Mouse (Mus musculus) heart, adult 18-20 months (tissue): ENCODE measurements around the gene Mvp. TPM values are rescaled to one million over a fixed set of nuclear protein-coding genes. Genes with fewer than 3 reads are reported as not detected.

Experiments used
- DNase-seq, 2 experiments: peaks; one replicate each; pipeline ENCODE4 v3.0.0; 2021 to 2022; ENCODE audit warnings: mixed read lengths in 1 of 2
- long read RNA-seq, 2 experiments: library from polyadenylated mRNA; stranded (forward); transcript quantifications; one replicate each; pipeline ENCODE4 v2.0.0; 2021
- total RNA-seq, 2 experiments: library from RNA; stranded (reverse); gene quantifications; 2 replicates each; pipeline ENCODE4 v1.2.3; 2021

Gene Mvp
- total RNA-seq: 10 to 100 TPM; 59.9 to 68.7 TPM
- long read RNA-seq, experiment 1, transcript Mvp-202 (15 exons, 2,837 nt): major isoform, 49 of 71 reads
- long read RNA-seq, experiment 1, partial matches to known transcripts: 22 of 71 reads
- long read RNA-seq, experiment 1, other reads (novel, unspliced or antisense): 0 of 71 reads
- long read RNA-seq, experiment 2, transcript Mvp-202 (15 exons, 2,837 nt): major isoform, 20 of 31 reads
- long read RNA-seq, experiment 2, partial matches to known transcripts: 10 of 31 reads
- long read RNA-seq, experiment 2, other reads (novel, unspliced or antisense): 1 of 31 reads

DNA sequence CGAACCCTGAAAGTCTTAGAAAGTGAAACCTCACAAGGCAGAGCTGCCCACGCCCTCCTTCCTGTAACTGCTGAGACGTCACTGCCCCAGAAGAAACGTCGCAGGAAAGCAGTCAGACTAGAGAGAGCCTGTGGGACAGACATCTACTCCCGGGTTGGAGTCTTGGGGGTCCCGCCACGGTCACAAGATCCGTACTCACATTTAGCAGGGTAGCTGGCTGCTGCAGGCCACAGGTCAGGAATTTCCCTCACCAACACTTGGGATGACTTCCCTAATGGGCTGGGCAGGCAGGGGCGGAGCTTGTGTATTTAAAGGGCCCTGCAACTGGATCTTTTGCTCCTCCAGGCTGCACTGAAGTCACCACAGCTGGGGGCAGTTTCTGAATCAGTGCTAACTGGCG lies at the start of gene Mvp:
Gene Mvp (minus strand): TSS at position 302 of the 400 bp plus-strand sequence.
- peak; percentile 89 to 91 for DNase-seq

DNA sequence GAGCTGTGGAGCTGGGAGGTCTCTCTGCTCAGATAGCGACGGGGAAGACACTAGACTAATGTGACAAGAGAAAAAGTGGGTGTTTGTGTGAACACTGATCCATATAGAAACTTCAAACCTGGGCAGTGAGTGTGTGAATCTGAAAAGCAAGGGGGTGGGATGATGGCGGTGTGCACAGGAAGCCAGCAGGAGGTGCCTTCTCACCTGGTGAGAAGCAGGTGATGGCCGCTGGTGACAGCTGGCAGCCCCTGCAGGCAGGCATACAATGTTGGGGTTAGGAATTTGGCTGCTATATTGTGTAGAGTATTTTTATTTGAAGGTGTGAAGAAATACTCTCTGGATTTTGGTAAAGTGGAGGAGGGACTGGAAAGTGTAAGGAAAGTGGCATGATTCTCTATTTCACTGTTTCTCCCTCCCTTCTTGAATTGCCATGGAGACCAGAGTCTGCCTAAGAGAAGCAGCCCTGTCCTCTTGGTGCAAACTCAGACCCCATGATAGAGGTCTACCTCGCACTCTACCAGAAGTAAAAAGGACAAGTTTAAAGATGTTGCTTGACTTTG lies 40.7 kb upstream of the Mvp start:
- no peak for DNase-seq

DNA sequence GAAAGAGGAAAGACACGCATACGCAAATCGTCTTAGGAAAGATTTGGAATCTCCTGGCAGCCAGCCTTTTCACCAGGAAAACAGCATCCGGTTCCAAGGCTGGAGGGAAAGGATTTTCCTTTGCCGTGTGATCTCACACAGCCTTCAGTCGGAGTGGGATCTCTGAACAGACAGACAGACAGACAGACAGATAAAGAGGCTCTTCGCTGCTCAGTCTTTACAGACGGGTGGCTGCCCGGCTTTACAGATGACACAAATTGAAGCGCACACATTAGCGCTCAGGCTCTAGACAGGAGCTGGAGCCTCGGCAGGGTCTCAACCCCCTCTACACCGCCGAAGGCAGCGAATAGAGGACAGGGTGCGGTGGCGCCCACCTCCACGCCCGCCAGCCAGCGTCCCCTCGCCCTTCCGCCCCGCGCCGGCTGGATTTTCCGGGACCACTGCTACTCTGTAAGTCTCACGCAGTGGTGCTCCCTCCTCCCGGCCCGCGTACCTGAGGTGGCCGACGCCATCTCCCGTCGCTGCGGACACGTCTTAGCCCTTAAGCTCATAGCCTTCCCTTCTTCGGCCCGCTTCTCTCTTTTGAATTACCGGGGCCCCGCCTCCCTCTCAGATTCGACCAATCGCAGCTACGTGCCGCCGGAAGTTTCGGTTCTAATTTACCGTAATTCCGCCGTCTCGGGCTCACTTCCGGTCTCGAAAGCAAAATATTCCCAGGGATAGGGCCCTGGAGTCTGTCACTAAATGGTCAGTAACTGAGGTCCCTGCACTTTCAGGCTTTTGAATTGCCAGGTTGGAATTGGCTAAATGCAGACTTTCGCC lies 27.6 kb upstream of the Mvp start, which contains the start of gene Kif22:
Gene Kif22 (minus strand): TSS at position 621 of the 822 bp plus-strand sequence.
- peak; percentile 92 to 97 for DNase-seq

- no peak for DNase-seq
These were observed 16.8 kb upstream of the Mvp start for GRCm38 (mm10) chr7:127031244-127031643.

DNA sequence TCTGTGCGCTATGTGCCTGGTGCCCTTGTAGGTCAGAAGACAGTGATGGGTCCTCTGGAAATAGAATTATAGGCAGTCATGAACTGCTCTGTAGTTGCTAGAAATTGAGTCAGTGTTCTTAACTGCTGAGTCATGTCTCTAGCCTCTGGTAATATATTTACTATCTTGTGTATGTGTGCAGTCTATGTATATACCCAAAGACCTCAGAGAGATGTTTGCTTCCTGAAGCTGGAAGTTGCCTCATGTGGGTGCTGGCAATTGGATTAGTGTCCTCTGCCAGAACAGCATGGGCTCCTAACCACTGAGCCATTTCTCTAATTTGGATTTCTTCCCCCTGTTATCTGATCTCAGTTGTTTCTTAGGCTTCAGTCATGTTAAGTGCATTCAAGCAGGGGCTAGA lies 15.8 kb upstream of the Mvp start:
- no peak for DNase-seq

GRCm38 (mm10) chr7:127027885-127028284 lies 13.5 kb upstream of the Mvp start:
- no peak for DNase-seq

DNA sequence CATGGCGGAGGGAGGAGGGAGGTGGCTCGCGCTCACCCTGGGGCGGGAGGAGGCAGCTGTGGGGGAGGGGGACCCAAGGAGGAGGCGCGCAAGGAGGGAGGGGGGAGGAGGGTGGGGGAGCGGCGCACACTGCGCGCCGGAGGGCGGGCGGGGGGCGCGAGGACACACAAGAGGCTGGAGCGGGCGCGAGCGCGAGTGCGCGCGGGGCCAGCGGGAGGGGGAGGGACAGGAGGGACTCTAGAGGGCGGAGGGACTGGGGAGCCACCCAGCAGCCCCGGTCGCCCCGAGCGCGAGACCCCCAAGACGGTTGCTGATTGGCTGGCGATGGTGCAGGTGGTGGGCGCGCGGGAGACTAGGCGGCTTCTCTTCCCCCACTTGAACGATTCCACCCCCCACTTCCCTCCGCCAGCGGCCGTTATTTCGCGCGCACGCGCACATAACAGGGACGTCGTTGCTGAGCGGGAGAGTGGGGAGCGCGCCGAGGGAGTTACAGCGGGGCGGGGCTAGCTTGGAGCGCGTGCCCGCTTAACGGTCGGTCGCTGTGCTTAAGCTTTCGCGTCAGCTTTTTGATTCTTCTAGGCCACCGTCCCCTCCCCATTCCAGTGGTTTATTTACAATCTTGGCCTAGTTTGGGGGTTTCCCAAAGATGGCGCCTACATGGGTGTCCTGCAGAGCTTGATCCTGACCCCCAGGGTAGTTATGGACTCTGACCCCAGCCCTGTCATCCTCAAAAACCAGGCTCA lies 12.7 kb upstream of the Mvp start, which contains the start of gene Maz:
Gene Maz (minus strand): TSS at position 54 of the 743 bp plus-strand sequence.
- DNase-seq: peak; percentile 100

- DNase-seq: no peak
These were observed 12.2 kb upstream of the Mvp start for GRCm38 (mm10) chr7:127026616-127026983.

DNA sequence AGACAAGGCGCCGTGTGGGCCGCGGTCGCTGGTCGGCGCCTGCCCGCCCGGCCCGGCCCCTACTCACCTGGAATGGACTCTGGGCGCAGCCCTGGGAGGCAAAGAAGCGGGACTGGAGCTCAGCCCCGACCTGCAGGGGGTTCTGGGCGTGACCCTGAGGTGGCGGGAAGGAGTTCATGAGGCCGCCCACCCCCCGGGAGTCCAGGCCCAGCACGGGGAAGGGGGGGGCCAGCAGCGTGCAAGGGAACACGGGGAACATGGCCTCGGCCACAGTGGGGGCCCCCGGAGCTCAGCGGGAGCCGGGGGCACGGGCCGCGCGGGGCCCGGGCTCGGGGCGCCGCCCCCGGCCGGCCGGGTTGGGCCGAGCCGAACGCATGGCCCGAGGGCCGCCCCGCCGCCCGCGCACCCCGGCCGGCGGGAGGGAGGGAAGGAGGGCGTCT lies 11.8 kb upstream of the Mvp start:
- DNase-seq: peak; percentile 74 to 75

DNA sequence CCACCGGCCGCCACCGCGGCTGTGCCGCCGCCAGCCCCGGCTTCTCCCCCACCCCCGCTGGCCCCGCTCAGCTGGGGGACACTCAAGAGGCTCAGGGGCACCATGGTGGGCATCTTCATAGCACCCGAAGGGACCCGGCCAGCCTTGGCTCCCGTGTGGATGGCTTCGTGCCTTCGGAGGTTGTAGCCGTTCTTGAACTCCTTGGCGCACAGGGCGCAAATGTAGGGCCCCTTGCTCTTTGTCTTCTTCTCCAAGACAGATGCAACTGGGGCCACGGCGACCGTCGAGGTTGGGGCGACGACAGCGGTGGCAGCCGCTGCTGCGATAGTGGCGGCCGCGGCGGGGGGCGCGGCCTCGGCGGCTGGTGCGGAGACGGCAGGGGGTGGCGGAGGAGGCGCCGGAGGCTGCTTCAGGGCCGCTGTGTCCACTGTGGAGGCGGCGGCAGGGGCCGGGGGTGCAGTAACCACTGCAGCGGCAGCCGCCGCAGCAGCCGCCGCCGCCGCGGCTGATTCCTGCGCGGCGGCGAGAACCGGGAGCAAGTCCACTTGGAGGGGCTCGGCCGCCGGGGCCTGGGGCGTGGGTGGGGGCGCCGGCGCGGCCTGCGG lies 11.2 kb upstream of the Mvp start:
- DNase-seq: peak in 1 of 2 experiments; percentile 67

GRCm38 (mm10) chr7:127024755-127025555 lies 10.5 kb upstream of the Mvp start:
- DNase-seq: peak; percentile 85 to 87

GRCm38 (mm10) chr7:127023896-127024690 lies 9.7 kb upstream of the Mvp start:
- DNase-seq: peak in 1 of 2 experiments; percentile 26

DNA sequence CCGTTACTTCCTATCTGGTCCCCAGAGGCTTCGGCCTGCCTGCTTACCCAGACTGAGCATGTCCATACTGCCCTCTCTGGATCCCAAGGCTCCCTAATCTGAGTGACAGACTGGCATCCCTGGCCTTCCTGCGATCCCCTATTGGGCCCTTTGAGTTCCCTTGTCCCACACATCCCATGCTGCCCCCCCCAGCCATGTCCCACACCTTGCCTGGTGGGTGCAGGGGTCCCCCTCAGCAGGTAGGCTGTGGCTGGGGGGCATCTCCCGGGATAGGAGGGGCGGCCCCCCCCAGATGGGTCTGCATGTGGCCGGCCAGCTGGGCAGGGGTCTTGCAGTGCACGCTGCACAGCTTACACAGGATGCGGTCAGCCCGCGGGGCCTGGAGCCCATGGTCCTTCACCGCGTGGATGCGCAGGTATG lies 8.9 kb upstream of the Mvp start:
- DNase-seq: peak in 1 of 2 experiments; percentile 20

DNA sequence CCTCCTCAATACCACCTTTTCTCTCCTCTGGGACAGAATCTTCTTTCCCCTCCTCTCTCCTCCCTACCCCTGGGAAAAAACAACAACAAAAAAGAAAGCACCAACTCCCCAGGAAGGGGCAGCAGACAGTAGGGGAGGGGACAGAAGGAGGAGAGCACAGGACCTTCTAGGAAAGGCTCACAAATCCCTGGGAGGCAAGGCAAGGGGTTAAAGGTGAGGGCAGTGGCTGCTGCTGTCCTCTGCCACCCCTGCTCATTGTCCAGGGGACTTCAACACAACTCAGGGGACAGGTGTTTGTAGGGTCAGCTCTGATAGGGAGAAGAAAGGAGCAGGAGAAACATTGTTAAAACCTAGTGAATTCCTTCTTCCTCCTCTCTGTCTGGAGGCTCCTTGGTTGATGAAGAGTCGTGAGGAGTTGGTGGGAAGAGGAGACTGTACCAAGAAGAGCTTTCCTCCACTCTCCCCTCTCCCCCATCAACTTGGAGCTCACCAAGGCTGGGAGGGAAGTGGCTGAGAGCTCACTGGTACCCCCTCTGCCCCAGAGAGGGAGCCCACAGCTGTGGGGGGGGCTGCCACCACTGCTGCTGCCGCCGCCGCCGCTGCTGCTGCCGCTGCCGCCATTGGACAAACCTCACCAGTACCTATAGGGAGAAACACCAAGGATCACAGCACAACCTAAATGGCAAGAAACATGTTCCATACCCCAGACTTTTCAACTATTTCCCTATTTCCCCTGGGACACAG lies 8.3 kb upstream of the Mvp start:
- DNase-seq: no peak

DNA sequence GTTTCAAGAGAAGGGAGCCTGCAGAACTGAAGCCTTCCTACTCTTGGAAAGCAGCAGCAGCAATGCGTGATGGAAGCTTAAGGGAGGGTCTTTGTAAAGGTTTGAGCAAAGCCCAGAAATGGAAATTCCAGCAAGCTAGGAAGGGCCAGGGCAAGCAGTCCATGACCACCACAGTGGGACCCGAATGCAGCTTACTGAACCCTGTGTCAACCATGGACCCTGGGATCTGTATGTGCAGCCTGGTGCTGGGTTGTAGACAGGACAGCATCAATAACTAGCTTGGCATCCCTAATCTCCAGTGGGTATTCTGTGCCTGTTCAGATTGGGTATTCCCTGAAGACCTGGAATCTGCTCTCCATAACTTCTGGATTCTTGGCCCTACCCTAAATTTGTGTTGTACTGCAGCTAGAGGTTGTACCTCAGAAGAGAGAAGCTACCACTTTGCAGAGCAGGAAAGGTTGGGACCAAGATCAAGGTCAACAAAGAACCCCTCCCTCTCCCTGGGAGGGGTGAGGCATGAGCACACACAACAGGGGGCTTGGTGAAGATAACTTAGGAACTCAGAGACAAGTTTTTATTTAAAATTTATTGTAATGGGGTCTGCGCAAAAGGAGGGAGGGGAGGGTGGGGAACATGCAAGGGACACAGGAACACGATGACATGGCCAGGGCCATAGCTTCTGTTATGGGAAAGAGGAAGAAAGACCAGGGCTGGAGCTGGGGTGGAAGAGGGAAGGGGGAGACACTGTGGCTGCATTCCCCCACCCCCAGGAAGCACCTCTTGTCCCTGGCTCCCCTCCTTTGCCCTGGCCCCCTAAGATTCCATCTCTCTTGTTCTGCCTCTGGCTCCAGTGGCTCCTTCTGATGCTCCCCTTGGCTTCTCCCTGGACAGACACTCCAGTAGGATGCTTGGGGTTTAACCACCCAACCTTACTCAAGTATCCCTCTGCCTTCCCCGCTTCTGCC lies 7.4 kb upstream of the Mvp start:
- DNase-seq: no peak

DNA sequence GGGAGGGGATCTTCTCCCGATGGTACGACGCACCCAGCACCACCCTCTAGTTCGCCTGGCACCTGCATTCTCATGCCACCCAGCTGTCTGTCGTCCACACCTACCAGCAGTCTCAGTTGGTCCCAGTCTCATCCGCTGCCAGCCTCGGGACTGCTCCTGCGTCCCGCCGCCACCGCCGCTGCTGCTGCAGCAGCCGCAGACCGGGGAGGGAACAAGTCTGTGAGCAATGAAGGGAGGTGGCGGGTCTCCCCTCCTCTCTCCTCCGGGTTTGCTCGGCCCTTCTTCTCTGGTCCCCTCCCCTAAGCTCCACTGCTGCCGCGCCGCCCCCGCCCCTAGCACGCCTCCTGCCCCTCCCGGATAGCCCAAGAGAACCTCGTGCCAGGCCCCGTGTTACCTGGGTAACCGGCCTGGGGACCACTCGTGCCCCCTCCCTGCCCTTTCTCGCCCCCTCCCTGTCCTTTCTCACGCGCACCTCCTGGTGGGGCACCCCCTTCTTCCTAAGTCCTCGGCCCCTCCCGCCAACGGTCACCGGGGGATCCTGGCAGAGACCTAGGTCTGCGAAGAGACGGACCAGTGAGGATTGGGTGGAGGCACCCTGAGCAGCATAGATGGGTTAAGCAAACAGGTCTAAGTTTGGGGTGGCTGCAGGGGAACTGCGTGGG lies 6.6 kb upstream of the Mvp start, which contains the start of the genes Gm42742 and Prrt2:
Gene Gm42742 (minus strand): TSS at position 197 of the 662 bp plus-strand sequence.
Gene Prrt2 (minus strand): TSS at position 311 of the 662 bp plus-strand sequence.
- DNase-seq: peak; percentile 61 to 63

DNA sequence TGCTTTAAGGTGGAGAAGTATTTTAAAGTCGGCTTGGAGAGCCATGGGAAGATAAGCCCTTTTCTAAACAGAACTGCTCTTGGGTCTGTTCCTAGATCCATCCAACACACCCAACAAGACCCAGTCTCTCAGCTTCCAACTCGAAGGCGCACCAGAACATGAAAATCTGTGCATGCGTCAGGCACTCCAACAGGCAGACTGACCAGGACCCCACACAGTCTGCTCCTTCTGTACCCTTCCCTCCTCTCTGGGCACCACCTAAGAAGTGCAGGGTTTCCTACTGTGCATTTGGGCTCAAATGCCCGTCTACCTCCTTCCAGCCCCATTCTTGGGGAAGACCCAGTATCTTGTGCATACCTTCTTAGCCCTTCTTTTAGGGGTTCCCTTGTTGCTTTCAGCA lies 6.1 kb upstream of the Mvp start:
- no peak for DNase-seq
